Mouse (Mus musculus) neutrophil, adult 59 days (primary cell): ENCODE results near the gene Dennd5b. TPM values are rescaled to one million over a fixed set of nuclear protein-coding genes. Genes with fewer than 3 reads are reported as not detected.

Source experiments
- total RNA-seq, 2 experiments: library from RNA; stranded (reverse); gene quantifications; 1 replicate in 1 of 2; 2 replicates in 1 of 2; pipeline ENCODE4 v1.2.4; 2023

Gene Dennd5b
- 1 to 10 TPM; 1.2 to 1.6 TPM for total RNA-seq

DNA sequence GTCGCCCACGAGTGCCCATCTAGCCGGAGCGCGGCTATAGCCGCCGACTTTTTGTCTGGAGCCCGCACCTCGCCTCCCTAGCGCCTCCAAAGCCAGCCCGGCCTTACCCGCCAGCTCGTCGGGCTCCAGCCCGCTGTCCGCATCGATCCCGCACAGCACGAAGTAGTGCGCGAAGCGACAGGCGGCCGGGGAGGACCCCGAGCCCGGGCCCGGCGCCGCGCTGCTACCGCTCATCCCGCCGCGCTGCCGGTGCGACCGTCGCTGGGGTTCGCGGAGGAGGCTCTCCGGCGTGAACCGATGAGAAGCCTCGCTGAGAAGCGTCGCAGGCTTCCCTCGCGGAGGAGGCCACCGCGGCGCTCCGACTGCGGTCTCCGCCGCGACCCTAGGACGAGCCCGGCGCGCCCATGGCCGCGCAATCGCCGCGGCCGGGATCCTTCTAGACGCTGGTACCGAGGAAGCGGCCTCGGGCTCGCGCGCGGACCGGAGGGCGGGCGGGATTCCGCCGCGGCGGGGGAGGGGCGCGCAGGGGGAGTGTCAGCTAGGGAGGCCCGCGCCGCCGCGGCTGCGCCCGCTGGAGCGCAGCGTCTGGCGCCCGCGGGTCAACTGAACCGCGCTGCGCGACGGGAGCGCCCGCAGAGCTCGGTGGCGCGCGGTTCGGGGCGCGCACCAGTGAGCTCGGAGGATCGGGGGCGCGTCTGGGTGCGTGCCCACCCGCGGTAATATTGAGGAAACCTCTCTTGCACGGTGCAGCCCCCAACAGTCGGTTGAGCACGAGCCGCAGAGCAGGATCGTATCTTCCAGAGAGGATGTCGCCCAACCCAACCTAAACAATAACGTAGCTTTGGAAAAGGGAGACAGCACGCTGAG, at the start of gene Dennd5b:
Gene Dennd5b, minus strand, starts transcription at position 605 of the 867 bp plus-strand sequence.

DNA sequence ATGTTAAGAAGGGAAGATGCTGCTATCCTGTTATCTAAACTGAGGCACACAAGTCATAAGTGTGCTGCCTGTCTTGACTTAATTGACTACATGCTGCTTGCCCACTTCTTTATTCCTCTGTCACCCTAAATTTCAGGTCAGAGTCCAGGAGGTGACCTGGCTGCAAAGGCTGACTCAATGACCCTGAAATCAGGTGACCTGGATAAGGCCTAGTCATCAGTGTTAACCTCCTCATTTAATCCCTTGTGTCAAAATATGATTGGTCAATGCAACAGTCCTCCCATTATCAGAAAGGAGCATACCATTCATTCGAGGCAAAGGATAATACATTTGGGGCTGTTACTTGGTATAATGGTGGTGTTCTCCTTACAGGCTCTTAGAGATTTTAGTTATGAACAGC, 38.0 kb upstream of the Dennd5b start, which contains the start of gene Etfbkmt:
Gene Etfbkmt, plus strand, starts transcription at position 379 of the 400 bp plus-strand sequence.

GRCm38 (mm10) chr6:149129870-149130269, 28.4 kb upstream of the Dennd5b start, which contains the start of gene Gm10203:
Gm10203 (plus strand) TSS chr6:149130170.

DNA sequence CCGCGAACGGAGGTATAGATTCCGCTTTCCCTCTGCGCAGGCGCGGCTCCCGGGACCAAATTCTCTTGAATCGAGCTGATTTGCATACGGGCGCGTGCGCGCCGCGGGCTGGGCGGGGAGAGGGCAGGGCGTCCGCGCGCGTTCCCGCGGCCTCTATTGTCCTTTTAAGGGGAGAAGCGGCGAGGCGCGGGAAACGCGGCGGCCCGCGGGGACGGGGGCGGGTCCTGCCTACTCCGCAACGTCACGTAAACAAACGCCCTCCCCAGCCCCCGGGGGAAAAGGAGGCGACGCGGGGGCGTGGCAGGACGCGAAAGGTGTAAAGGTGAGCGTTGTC, 155.1 kb downstream of the Dennd5b start, which contains the start of gene Sinhcaf:
Gene Sinhcaf, minus strand, starts transcription at position 59 of the 334 bp plus-strand sequence.

Other genes starting within 250 kb of the Dennd5b start
- 1 to 10 TPM; 2.3 to 3.9 TPM for gene Caprin2, start 205.4 kb downstream of the Dennd5b start, total RNA-seq
- 10 to 100 TPM; 12.3 to 14.6 TPM for gene Sinhcaf, start 155.2 kb downstream of the Dennd5b start, total RNA-seq
- gene Gm10203, start 28.5 kb upstream of the Dennd5b start, total RNA-seq, result not detected
- 1 to 10 TPM; 1.5 to 4.3 TPM for gene Etfbkmt, start 38.2 kb upstream of the Dennd5b start, total RNA-seq
- gene Amn1, start 87.0 kb upstream of the Dennd5b start, total RNA-seq, result 10 to 100 TPM; 30.7 to 32.2 TPM
- gene Resf1, start 207.7 kb upstream of the Dennd5b start, total RNA-seq, result 100 to 1,000 TPM; 162 to 186 TPM